Mouse (Mus musculus): Measurements from ENCODE around the gene Olfr30.

- TF ChIP-seq CTCF (conservative IDR thresholded peaks at IDR 0.05; ENCODE audit: insufficient read depth, insufficient read length, low read depth, low read length) (no peak), POLR2A (IDR thresholded peaks at IDR 0.05; ENCODE audit: low read depth, low read length) (no peak)
Measured at GRCm38 (mm10) chr11:58462170-58462569, at the start of gene Olfr30.
